Mouse (Mus musculus) kidney, adult 2 months (tissue): Measurements from ENCODE around the gene Krt81. TPM values are rescaled to one million over a fixed set of nuclear protein-coding genes. Genes with fewer than 3 reads are reported as not detected.

Experiments
- DNase-seq: peaks from one replicate; pipeline ENCODE4 v3.0.0; 2021
- H3K27ac ChIP-seq: fragments of 200-500 bp; 2 replicates; pipeline ENCODE4 v1.5.1; 2012; ENCODE audit warnings: low read depth, low read length, control low read depth, inconsistent platforms; ENCODE audit not compliant: insufficient read depth
- H3K27me3 ChIP-seq: fragments of 200-500 bp; replicated peaks from 2 replicates; pipeline ENCODE4 v1.6.1; 2012; ENCODE audit warnings: mild to moderate bottlenecking, moderate library complexity, low read length, inconsistent platforms; ENCODE audit not compliant: control insufficient read depth, insufficient read depth
- H3K36me3 ChIP-seq: fragments of 200-500 bp; 2 replicates; pipeline ENCODE4 v1.6.1; 2012; ENCODE audit warnings: mild to moderate bottlenecking, moderate library complexity, low read length, inconsistent platforms; ENCODE audit not compliant: control insufficient read depth, insufficient read depth
- H3K4me1 ChIP-seq: fragments of 200-500 bp; 2 replicates; pipeline ENCODE4 v1.6.1; 2011; ENCODE audit warnings: low read length; ENCODE audit not compliant: control insufficient read depth, insufficient read depth
- H3K4me3 ChIP-seq: fragments of 200-500 bp; 2 replicates; pipeline ENCODE4 v1.5.1; 2011; ENCODE audit warnings: mild to moderate bottlenecking, low read depth, low read length, control low read depth; ENCODE audit not compliant: insufficient read depth
- CTCF ChIP-seq: fragments of 200-500 bp; conservative IDR thresholded peaks from 2 replicates; pipeline ENCODE4 v1.5.1; 2011; ENCODE audit warnings: low read depth, mild to moderate bottlenecking, control low read depth, low read length, moderate library complexity, mixed read lengths; ENCODE audit not compliant: insufficient read depth, insufficient read length
- POLR2A ChIP-seq: fragments of 200-500 bp; IDR thresholded peaks from one replicate; pipeline ENCODE4 v1.6.1; 2011; ENCODE audit warnings: low read depth, low read length, control low read depth
- WGBS: fragments of 180-500 bp; shearing (Covaris S2); methylation state at CpG from one replicate; pipeline ENCODE4 v1.1.7; 2018; 5-methylcytosine and 5-hydroxymethylcytosine counted together
- polyA plus RNA-seq: library from polyadenylated mRNA; depleted of rRNA; stranded (reverse); fragments of >200 nt; gene quantifications from 2 replicates; pipeline ENCODE4 v1.2.3, GENCODE M21; 2012

The Krt81 gene
- polyA plus RNA-seq, 1 experiment = not detected

GRCm38 (mm10) chr15:101472952-101473528, 9.5 kb upstream of the Krt81 start, which contains the start of gene Krt86:
Gene Krt86, plus strand, starts transcription at chr15:101473478.
- 13% methylated on average over 10 of the region's 10 CpGs for WGBS
- DNase-seq = no peak
- TF ChIP-seq CTCF = no peak
- no peak for TF ChIP-seq POLR2A

GRCm38 (mm10) chr15:101469093-101469492, 5.5 kb upstream of the Krt81 start:
- H3K4me1 ChIP-seq = no peaks in the 10 kb centered on the region
- no peak overlapping the region for H3K4me3 ChIP-seq
- WGBS = 87% methylated on average over 4 of the region's 4 CpGs
- no peak overlapping the region for H3K27ac ChIP-seq
- no peak for DNase-seq
- no peak for TF ChIP-seq POLR2A
- no peak for TF ChIP-seq CTCF
- H3K36me3 ChIP-seq = no peaks in the 10 kb centered on the region
- H3K27me3 ChIP-seq = no peaks in the 10 kb centered on the region

More at GRCm38 (mm10) chr15:101472952-101473528, 9.5 kb upstream of the Krt81 start, which contains the start of gene Krt86:
- Histone ChIP-seq H3K27me3 (no peaks in the 10 kb centered on the region), H3K4me1 (no peaks in the 10 kb centered on the region), H3K27ac (no peak within 1 kb of the TSS), H3K4me3 (no peak within 1 kb of the TSS), H3K36me3 (no peaks in the 10 kb centered on the region)

GRCm38 (mm10) chr15:101459283-101459682, 4.3 kb downstream of the Krt81 start:
- WGBS = 75% methylated on average over 14 of the region's 14 CpGs

GRCm38 (mm10) chr15:101458361-101458930, 5.1 kb downstream of the Krt81 start:
- Histone ChIP-seq H3K36me3 (no peaks in the 10 kb centered on the region), H3K4me1 (no peaks in the 10 kb centered on the region), H3K27ac (no peak overlapping the region), H3K4me3 (no peak overlapping the region), H3K27me3 (no peaks in the 10 kb centered on the region)
- 43% methylated on average over 16 of the region's 16 CpGs for WGBS
- peak; percentile 47 for DNase-seq
- TF ChIP-seq CTCF = no peak
- TF ChIP-seq POLR2A = no peak

More at GRCm38 (mm10) chr15:101459283-101459682, 4.3 kb downstream of the Krt81 start:
- no peak for TF ChIP-seq CTCF
- no peak for TF ChIP-seq POLR2A
- H3K27ac ChIP-seq = no peak overlapping the region
- H3K36me3 ChIP-seq = no peaks in the 10 kb centered on the region
- H3K4me3 ChIP-seq = no peak overlapping the region
- no peak for DNase-seq
- no peaks in the 10 kb centered on the region for H3K27me3 ChIP-seq
- no peaks in the 10 kb centered on the region for H3K4me1 ChIP-seq

GRCm38 (mm10) chr15:101455891-101456290, 7.7 kb downstream of the Krt81 start:
- DNase-seq = no peak
- Histone ChIP-seq H3K36me3 (no peaks in the 10 kb centered on the region), H3K27ac (no peak overlapping the region), H3K27me3 (no peaks in the 10 kb centered on the region), H3K4me3 (no peak overlapping the region), H3K4me1 (no peaks in the 10 kb centered on the region)
- WGBS = 93% methylated on average over 6 of the region's 6 CpGs
- TF ChIP-seq CTCF (no peak), POLR2A (no peak)

GRCm38 (mm10) chr15:101455292-101455691, 8.3 kb downstream of the Krt81 start:
- H3K27me3 ChIP-seq = no peaks in the 10 kb centered on the region
- no peaks in the 10 kb centered on the region for H3K36me3 ChIP-seq
- no peak overlapping the region for H3K27ac ChIP-seq
- no peaks in the 10 kb centered on the region for H3K4me1 ChIP-seq
- peak; percentile 42 for DNase-seq
- 58% methylated on average over 2 of the region's 2 CpGs for WGBS
- no peak overlapping the region for H3K4me3 ChIP-seq
- TF ChIP-seq CTCF (no peak), POLR2A (no peak)

- H3K27me3 ChIP-seq = no peaks in the 10 kb centered on the region
- DNase-seq = no peak
- no peaks in the 10 kb centered on the region for H3K36me3 ChIP-seq
- 84% methylated on average over 8 of the region's 8 CpGs for WGBS
- H3K27ac ChIP-seq = no peak overlapping the region
- no peak overlapping the region for H3K4me3 ChIP-seq
- no peaks in the 10 kb centered on the region for H3K4me1 ChIP-seq
- TF ChIP-seq CTCF = no peak
These were observed 8.8 kb downstream of the Krt81 start for GRCm38 (mm10) chr15:101454774-101455173.
